Comparison of ENCODE assay signal across 8 mouse cellular contexts in genomic region chr7:141949799-141950103, GRCm38 (mm10). TPM values are rescaled to one million over a fixed set of nuclear protein-coding genes. Genes with fewer than 3 reads are reported as not detected.
DNase-seq lines count a peak whose midpoint lies in the region; ATAC-seq and TF ChIP-seq lines count a peak whose summit lies in the region.

No protein-coding gene starts in this region.

- H3K9me3 ChIP-seq in heart, embryonic 10.5 days: no peaks in the 10 kb centered on the region; the same call in 1 of the 2 replicates
- no peaks in the 10 kb centered on the region for H3K9me3 ChIP-seq in liver, embryonic 12.5 days (replicated peaks)
- H3K9me3 ChIP-seq in stomach, postnatal 0 days (ENCODE audit: control insufficient read depth, low read length): peaks cover 2% of the 10 kb centered on the region; the same call in 1 of the 2 replicates

- peak overlapping the region; percentile 62 for H3K4me2 ChIP-seq in liver, embryonic 12.5 days
- H3K4me2 ChIP-seq in stomach, postnatal 0 days (replicated peaks; ENCODE audit: low read depth): peak overlapping the region; percentile 65

- H3K36me3 ChIP-seq in heart, embryonic 10.5 days: no peaks in the 10 kb centered on the region
- no peaks in the 10 kb centered on the region for H3K36me3 ChIP-seq in testis, adult 2 months (ENCODE audit: control insufficient read depth, insufficient read depth, low read length)
- H3K36me3 ChIP-seq in liver, embryonic 12.5 days: no peaks in the 10 kb centered on the region
- no peaks in the 10 kb centered on the region for H3K36me3 ChIP-seq in stomach, postnatal 0 days (ENCODE audit: control insufficient read depth, insufficient read depth, low read length)

- TF ChIP-seq EP300 in stomach, postnatal 0 days (optimal IDR thresholded peaks at IDR 0.05): no peak

- TF ChIP-seq POLR2A in testis, adult 2 months (IDR thresholded peaks at IDR 0.05; ENCODE audit: control insufficient read depth, low read depth, low read length): no peak

- peaks cover 16% of the 10 kb centered on the region for H3K4me1 ChIP-seq in heart, embryonic 10.5 days
- peaks cover 15% of the 10 kb centered on the region for H3K4me1 ChIP-seq in testis, adult 2 months (ENCODE audit: control insufficient read depth, insufficient read depth, low read length)
- peaks cover 6% of the 10 kb centered on the region; the same call in 1 of the 2 replicates for H3K4me1 ChIP-seq in liver, embryonic 12.5 days
- no peaks in the 10 kb centered on the region; the same call in 1 of the 2 replicates for H3K4me1 ChIP-seq in stomach, postnatal 0 days (replicated peaks; ENCODE audit: control insufficient read depth, insufficient read depth)

- peak overlapping the region; percentile 63 for H3K4me3 ChIP-seq in heart, embryonic 10.5 days
- peak overlapping the region; percentile 63 for H3K4me3 ChIP-seq in testis, adult 2 months (ENCODE audit: control insufficient read depth, low read depth, low read length)
- H3K4me3 ChIP-seq in liver, embryonic 12.5 days: peak overlapping the region; percentile 42
- peak overlapping the region; percentile 40 for H3K4me3 ChIP-seq in stomach, postnatal 0 days (ENCODE audit: low read depth, low read length)

- no peak overlapping the region for H3K9ac ChIP-seq in liver, embryonic 12.5 days
- peak overlapping the region; percentile 56 for H3K9ac ChIP-seq in stomach, postnatal 0 days (ENCODE audit: low read length)

- H3K27me3 ChIP-seq in heart, embryonic 10.5 days (ENCODE audit: insufficient read depth, poor library complexity, severe bottlenecking): peaks cover 98% of the 10 kb centered on the region
- H3K27me3 ChIP-seq in testis, adult 2 months (ENCODE audit: control insufficient read depth, insufficient read depth, low read length): no peaks in the 10 kb centered on the region
- H3K27me3 ChIP-seq in liver, embryonic 12.5 days (replicated peaks): peaks cover 96% of the 10 kb centered on the region
- peaks cover 13% of the 10 kb centered on the region for H3K27me3 ChIP-seq in stomach, postnatal 0 days (ENCODE audit: control insufficient read depth, insufficient read depth, low read length)

- no peak overlapping the region for H3K27ac ChIP-seq in heart, embryonic 10.5 days
- no peak overlapping the region for H3K27ac ChIP-seq in testis, adult 2 months (ENCODE audit: control insufficient read depth, insufficient read depth, low read depth, low read length)
- no peak overlapping the region for H3K27ac ChIP-seq in liver, embryonic 12.5 days
- H3K27ac ChIP-seq in stomach, postnatal 0 days (replicated peaks): no peak overlapping the region

- WGBS in heart, embryonic 10.5 days: under 1% methylated on average over 47 of the region's 54 CpGs
- WGBS in liver, embryonic 12.5 days (ENCODE audit: insufficient replicate concordance): 1% methylated on average over 26 of the region's 54 CpGs
- 2% methylated on average over 18 of the region's 54 CpGs for WGBS in stomach, postnatal 0 days

- 0 out of 2 replicates have a peak, but pooled peaks have one; percentile 9 for ATAC-seq in liver, embryonic 12.5 days
- ATAC-seq in stomach, postnatal 0 days (ENCODE audit: low FRiP score, low TSS enrichment): no peak; the same call in 1 of the 2 replicates

- TF ChIP-seq CTCF in testis, adult 2 months (IDR thresholded peaks at IDR 0.05; ENCODE audit: control insufficient read depth, insufficient read depth, insufficient replicate concordance, low read depth, low read length): no peak
- no peak for TF ChIP-seq CTCF in stomach, postnatal 0 days (IDR thresholded peaks at IDR 0.05; ENCODE audit: low read depth)

- DNase-seq in heart, embryonic 10.5 days (ENCODE audit: low spot score): no peak
- DNase-seq in heart, adult 18-20 months: no peak
- DNase-seq in testis, postnatal 10 days (ENCODE audit: low spot score): no peak
- DNase-seq in stomach, postnatal 0 days (ENCODE audit: low spot score): no peak
- no peak for DNase-seq in frontal cortex, postnatal 10 days (ENCODE audit: low spot score in 2 of 2)
- DNase-seq in urinary bladder, postnatal 10 days (ENCODE audit: low spot score): no peak

RNA-seq across cellular contexts. Expression of gene Brsk2, which starts 0.2 kb away (rescaled TPM):
- polyA plus RNA-seq in heart, embryonic 10.5 days (2016; fragmentation: Nextera tagmentation; extraction: Ambion mirVana): 0.12 and 0.19 TPM in 2 replicates
- total RNA-seq in heart, adult 18-20 months (2021): under 1 TPM; 0.15 to 0.39 TPM
- polyA plus RNA-seq in testis, adult 2 months (2012; rRNA removed): 99.9 and 110 TPM in 2 replicates
- polyA plus RNA-seq in liver, embryonic 12.5 days (2016; fragmentation: Nextera tagmentation; extraction: Ambion mirVana): 0.23 and 0.33 TPM in 2 replicates
- 0.62 and 0.75 TPM in 2 replicates for polyA plus RNA-seq in stomach, postnatal 0 days (2015; fragmentation: Nextera tagmentation; extraction: Ambion mirVana)

RNA-seq across cellular contexts. Expression of gene Tollip, which starts 31.4 kb away (rescaled TPM):
- polyA plus RNA-seq in heart, embryonic 10.5 days (2016; fragmentation: Nextera tagmentation; extraction: Ambion mirVana): 39.6 and 45.1 TPM in 2 replicates
- total RNA-seq in heart, adult 18-20 months (2021): 10 to 100 TPM; 50.9 to 54.4 TPM
- polyA plus RNA-seq in testis, adult 2 months (2012; rRNA removed): 232 TPM in 2 replicates
- polyA plus RNA-seq in liver, embryonic 12.5 days (2016; fragmentation: Nextera tagmentation; extraction: Ambion mirVana): 30.9 and 31.0 TPM in 2 replicates
- polyA plus RNA-seq in stomach, postnatal 0 days (2015; fragmentation: Nextera tagmentation; extraction: Ambion mirVana): 33.2 and 33.4 TPM in 2 replicates

Comparison
In these comparisons a context has a peak if more than half of its experiments do, and no peak if none do; other contexts are left out.
1. RNA of gene Brsk2, which starts 0.2 kb away (polyA plus RNA-seq): 99.9 to 110 TPM in testis, adult 2 months; 0.62 to 0.75 TPM in stomach, postnatal 0 days, 0.23 to 0.33 TPM in liver, embryonic 12.5 days and 0.12 to 0.19 TPM in heart, embryonic 10.5 days; every median in the first group is over 10 times any median in the second.
2. Peak in every context shown above with its lines, with median percentiles within 50 percentile points of each other: H3K4me3 ChIP-seq.